Mouse (Mus musculus): ENCODE data around the gene Rab6b.
A peak's percentile ranks its signal among the peaks of the same experiment; 100 is the strongest.
"Not testable (repeated sequence)": the region's sequence is repeated elsewhere in the genome, so short reads cannot be mapped to it uniquely, and the experiment has no call there.

Gene Rab6b

DNA sequence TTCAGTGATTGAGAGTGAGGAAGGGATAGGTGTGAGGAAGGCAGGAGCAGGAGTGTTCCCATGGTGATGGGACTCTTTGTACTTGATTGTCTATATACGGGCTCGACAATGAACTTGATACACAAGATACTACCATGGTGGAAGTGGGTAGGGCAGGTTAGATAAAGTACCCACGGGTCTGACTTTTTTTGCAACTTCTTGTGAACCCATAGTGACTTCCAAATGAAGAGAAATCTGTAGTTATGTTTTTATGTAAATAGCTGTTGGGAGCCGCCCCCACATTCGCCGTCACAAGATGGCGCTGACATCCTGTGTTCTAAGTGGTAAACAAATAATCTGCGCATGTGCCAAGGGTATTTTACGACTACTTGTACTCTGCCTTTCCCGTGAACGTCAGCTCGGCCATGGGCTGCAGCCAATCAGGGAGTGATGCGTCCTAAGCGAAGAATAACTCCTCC, 3.2 kb upstream of the Rab6b start:
- DNase-seq, result not testable (repeated sequence)

DNA sequence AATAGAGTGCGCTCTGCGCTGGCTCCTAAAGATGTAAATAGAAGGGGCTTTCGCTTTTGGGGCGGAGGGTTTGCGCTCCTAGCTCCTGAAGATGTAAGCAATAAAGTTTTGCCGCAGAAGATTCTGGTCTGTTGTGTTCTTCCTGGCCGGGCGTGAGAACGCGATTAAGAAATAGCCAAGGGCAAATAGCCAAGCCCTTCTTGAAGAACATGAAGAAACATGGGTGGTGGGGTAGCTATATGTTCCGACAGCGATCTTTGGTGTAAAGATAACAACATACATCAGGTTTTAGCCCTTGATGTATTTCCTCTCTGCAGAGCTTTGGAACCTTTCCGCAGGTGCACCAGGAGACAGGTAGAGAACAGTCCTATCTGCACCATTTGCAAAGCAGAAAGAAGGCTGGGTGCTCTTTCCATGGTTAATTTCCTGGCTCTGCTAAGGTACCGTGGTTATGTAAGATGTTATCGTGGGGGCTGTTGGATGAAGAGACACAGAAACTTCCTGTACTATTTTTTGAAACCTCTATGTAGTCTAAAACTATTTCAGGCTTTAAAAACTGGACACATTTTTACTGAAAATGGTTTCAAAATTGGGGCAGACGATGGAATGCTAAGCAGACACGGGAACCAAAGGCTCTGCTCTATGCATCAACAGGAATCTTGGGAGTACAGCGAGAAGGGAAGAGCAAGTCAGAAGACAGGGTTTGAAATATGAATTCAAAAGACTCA, 2.5 kb upstream of the Rab6b start:
- DNase-seq, result no peak

- DNase-seq, result no peak
Measured at GRCm38 (mm10) chr9:103109911-103110310, 1.7 kb upstream of the Rab6b start.

- DNase-seq, result no peak
Measured at GRCm38 (mm10) chr9:103110727-103111501, 673 bp upstream of the Rab6b start.

- DNase-seq, result peak; percentile 36
Measured at GRCm38 (mm10) chr9:103112471-103113271, 1.1 kb downstream of the Rab6b start.

DNA sequence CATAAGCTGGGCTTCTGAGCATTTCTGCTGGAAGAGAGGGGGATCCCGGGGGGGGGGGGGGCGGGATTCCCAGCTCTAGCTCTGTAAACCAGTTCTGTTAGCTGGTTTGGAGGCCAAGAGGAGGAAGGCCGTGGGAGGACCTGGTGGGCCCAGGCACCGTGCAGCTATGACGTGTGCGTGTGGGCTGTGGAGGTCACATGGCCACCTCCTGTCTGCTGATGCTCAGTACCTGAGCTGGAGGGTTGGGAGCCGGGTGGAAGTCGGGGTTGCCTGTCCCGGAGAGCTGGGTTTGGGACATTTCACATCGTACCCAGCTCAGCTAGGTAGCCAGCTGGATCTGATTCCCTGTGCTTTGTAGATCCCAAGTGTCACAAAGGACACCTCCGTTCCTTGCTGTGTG, 1.8 kb downstream of the Rab6b start:
- DNase-seq, result no peak

- no peak for DNase-seq
Measured at GRCm38 (mm10) chr9:103114326-103114725, 2.7 kb downstream of the Rab6b start.

DNA sequence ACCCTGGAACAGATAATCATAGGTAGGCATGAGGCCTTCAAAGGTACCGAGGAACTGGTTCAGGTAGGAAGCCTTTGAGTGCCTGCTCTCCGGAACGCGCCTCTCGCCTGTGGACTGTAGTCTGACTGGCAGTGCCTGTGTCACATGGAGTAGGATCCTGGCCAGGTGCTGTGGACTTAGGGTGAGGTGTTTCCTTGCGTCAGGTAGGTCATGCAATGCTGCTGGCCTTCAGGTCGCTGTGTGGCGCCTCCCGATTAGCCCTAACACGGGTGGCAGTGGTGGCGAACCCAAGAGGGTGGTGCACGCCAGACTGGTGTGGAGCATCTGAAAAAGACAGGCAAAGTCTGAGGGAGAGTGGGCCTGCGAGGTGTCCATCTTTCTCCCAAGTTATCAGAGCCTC, 3.3 kb downstream of the Rab6b start:
- DNase-seq, result no peak

DNA sequence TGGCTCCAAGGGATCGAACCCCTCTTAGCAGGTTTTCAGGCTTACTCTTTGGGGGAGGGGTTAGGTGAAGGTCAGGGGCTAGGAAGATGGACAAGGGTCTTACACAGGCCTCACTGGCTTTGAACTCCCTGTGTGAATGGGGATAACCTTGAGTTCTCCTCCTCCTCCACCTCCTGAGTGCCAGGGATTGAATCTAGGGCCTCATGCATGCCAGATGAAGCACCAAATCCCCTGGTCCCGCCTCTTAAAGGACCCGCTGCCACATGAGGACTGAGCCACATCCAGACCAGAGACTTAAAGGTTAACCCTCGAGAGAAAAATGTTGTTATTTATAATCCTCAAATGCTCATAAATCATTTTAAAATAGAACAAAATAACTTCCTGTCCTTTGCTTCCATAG, 5.4 kb downstream of the Rab6b start:
- DNase-seq, result no peak

DNA sequence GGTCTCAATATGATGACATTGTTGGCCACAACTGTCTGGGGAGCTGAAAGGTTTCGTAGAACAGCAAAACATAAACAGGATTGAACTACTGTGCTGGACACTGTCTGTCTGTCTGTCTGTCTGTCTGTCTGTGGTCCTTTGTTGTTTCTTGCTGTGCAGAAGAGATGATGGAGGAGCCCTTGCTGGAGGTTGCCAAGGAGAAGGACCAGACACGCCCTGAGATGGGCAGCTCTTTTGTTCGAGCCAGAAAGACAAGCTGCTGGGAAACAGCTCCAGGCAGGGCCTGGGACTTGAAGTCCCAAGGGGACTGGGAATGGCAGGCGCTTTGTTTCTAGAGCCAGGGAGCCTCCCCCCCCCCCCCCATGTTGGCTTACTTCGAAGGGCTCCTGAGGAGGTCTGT, 5.9 kb downstream of the Rab6b start:
- no peak for DNase-seq

GRCm38 (mm10) chr9:103117951-103118350, 6.4 kb downstream of the Rab6b start:
- DNase-seq, result no peak

DNA sequence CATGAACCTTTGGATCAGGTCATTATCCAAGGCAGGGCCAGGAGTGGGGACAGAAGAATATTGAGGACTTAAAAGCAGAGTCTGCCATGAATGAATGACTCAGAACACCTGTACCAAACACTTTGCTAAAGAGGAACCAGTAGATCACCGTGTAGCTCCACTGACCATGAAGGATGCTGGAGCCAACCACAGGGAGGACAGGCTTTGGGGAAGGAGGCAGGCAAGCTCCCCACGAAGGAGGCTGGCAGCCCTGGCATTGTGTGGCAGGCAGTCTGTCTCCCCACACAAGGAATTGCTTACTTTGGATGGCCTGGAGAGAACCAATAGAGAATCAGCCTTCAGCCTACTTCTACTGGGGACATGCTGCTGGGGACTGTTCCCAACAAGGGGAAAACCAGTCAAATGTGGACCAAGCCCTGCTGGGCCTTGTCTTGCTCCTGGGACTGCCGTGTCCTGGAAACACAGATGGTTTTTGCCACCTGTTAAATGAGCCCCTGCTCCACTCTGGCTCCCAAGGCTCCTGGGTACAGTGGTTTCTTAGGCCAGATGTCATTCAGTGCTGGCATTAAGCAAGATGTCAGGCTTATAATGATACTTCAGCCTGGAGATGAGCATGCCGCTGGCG, 7.2 kb downstream of the Rab6b start:
- no peak for DNase-seq

DNA sequence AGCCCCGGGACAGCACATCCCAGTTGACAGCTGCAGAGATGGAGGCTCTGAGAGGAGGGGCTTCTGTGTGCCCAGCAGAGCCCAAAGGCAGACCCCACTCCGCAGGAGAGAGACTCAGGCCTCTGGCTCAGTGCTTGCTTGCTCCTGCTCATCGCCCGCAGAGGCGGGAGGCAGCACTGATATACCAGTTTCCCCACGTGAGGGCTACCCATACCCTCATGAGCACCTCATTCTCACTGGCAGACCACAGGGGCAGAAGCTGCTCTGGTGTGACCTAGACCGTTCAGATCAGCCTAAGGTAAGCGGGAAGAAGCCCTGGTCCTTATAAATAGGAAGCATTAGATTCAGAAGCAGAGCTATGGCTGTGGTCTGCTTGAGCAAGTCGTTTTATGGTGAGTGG, 8.2 kb downstream of the Rab6b start:
- DNase-seq, result no peak

- DNase-seq, result no peak
Measured at GRCm38 (mm10) chr9:103120231-103120630, 8.6 kb downstream of the Rab6b start.

GRCm38 (mm10) chr9:103121546-103121945, 10.0 kb downstream of the Rab6b start:
- no peak for DNase-seq

- no peak for DNase-seq
Measured at GRCm38 (mm10) chr9:103124746-103125145, 13.2 kb downstream of the Rab6b start.

DNA sequence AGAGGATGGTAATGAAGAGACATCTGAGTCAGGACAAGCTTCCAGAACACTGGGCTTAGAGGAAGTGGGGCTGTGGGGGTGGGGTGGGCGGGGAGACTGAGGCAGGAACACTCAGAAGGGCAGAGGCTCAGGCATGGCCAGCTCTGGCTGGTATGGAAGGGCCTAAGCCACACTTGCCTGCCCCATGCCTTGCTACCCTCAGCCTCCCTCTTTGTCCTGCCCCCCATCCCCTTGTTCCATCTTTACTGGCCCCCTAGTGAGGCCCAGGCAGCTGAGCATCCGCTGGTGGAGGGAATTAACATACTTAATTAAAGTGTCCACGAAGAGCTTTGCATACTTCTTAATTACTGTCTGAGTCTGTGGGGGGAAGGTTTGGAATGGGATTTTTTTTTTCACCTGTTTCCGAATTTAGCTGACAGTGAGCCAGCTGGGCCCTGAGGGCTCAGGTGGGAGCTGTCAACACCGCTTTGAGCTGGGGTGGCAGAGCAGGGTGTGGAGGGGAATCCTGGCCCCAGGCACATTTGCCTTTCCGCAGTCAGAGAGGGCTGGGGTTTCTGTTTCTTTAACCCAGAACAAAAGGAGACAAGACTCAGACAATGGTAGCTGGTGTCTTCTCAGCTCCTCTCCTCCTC, 22.0 kb downstream of the Rab6b start:
- no peak for DNase-seq

DNA sequence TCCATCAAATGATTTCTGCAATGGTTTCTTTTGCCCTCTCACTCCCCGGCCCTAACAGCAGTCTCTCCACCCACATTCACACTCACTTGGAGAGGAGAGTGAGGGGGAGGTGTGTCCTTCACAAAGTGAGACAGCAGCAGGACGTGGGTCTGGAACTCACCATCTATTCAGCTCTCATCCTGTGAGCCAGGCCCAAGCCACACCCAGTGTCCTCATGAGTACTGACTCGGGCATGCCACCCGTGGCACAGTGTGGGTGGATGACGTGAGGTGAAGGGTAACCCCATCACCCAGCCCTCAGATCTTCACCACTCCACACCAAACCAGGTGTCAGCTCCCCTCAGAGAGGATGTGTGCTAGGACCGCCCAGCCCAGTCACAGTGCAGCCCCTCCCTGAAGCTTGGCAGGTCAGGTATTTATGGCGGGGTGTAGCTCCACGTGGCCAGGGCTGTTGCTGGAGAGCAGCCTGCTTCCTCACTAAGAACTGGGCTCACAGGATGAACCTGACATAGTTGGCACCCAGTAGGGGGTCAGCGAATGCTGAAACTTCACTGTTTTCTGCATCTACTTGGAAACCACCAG, 23.0 kb downstream of the Rab6b start:
- DNase-seq, result no peak

DNA sequence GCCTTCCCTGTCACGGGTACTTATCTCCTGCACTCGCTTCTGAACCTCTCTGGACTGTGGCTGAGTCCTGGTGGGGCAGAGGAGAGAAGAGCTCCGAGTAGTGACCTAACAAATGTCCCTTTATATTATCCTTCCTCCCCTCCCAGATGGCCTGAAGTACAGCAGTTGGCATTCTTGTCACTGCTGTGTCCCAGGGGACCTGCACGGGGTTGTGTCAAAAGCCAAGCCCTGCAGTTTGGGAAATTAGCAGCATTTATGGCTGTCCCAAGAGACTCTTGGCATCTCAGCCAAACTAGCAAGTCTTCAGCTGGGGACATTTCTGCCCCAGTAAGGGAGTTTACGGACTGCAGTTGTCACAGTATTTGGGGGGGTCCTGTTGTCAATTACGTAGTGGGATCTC, 27.9 kb downstream of the Rab6b start:
- DNase-seq, result no peak

DNA sequence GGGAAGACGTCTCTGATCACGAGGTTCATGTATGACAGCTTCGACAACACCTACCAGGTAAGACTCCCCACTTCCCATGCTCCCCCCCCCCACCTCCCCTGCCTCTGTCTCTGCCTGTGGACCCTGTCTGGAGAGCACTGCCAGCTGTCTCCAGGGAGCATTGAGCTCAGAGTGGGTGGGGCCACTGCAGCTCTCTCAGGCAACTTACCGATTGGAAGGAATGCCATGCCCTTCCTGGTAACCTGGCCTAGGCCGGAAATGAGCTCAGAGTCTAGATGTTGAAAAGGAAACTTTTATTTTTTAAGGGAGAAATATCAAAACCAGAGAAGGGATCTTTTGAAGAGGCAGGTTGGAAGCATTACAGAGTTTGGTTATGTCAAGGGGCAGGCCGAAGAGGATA, 28.8 kb downstream of the Rab6b start:
- DNase-seq, result no peak

- DNase-seq, result no peak
Measured at GRCm38 (mm10) chr9:103141266-103141665, 29.7 kb downstream of the Rab6b start.

GRCm38 (mm10) chr9:103143881-103144280, 32.3 kb downstream of the Rab6b start:
- no peak for DNase-seq

Measured in kidney, adult 18-20 months (tissue).